Mouse (Mus musculus): ENCODE data around the gene Cbfa2t2.

DNA sequence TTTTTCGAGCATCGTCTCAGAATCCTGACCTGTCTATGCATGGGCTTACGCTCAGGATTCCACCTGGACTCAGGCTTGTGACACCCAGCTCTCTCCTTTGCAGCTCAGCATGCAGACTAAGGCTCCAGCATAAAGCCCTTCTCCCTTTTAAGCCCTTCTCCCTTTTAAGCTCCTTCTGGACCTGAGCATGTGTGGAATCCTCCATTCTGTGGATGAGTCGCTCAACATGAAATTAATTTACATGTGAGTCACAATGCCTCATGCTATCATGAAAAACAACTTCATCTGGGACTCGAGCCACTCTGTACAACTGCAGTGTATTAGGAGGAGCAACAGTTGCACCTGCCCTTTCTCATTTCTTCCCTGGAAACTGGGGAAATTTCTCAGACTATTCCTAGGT, 14.1 kb upstream of the Cbfa2t2 start:
- TF ChIP-seq CTCF (IDR thresholded peaks at IDR 0.05; ENCODE audit: low read depth) (no peak), EP300 (IDR thresholded peaks at IDR 0.05; ENCODE audit: low read depth) (no peak)
